Mouse (Mus musculus): ENCODE measurements around the gene Acads.

- no peak for TF ChIP-seq CTCF (IDR thresholded peaks at IDR 0.05)
- TF ChIP-seq EP300 (IDR thresholded peaks at IDR 0.05): no peak
These were observed 27.0 kb upstream of the Acads start for GRCm38 (mm10) chr5:115145976-115146746.

Data from lung, postnatal 0 days (tissue).